Mouse (Mus musculus) embryonic fibroblast, embryonic 13.5 days (primary cell): ENCODE measurements around the gene Tmem191c.

Experiments used
- CTCF ChIP-seq: IDR thresholded peaks from 2 replicates; pipeline ENCODE4 v1.5.1; 2011; ENCODE audit warnings: mild to moderate bottlenecking, control low read depth, low read length, moderate library complexity, borderline replicate concordance; ENCODE audit not compliant: insufficient read depth
- POLR2A ChIP-seq: IDR thresholded peaks from 2 replicates; pipeline ENCODE4 v1.6.1; 2011; ENCODE audit warnings: low read depth, mild to moderate bottlenecking, control low read depth, low read length, moderate library complexity

GRCm38 (mm10) chr16:17257359-17257821 lies 18.5 kb upstream of the Tmem191c start:
- TF ChIP-seq CTCF (no peak), POLR2A (no peak)
